Mouse (Mus musculus): ENCODE results near the gene Hip1r.
A peak's percentile ranks its signal among the peaks of the same experiment; 100 is the strongest.

The Hip1r gene

DNA sequence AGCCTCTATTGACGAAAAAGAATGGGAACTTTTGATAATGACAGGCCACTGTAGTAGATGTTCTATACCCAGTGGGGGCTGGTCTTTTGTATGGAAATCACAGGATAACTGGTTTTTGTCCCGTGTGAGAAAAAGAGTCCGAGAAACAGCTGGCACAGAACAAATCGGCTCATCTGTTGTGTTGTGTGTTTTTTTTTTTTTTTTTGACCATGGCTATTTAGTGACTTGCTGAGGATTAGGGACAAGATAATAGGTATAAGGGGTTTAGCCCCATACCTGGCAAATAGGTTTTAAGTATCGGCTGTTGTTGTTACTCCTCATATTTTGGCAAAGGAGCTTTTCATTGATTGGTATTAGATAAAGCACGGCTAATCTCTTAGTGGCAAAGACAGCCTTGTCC lies 975 bp upstream of the Hip1r start:
- no peak for DNase-seq (ENCODE audit: low spot score in 2 of 2)

DNA sequence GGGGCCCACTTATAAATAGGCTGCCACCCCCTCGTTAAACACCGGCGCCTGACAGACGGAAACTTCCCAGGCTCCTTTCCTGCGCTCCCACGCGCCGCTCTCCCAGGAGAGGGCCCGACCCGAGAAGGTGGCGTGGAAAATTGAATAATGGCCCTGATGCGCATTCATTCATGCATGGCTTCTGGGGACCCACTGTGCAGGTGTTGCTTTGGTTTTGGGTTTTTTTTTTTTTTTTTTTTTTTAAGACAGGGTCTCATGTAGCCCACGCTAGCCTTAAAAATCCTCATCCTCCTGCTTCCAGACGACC lies 704 bp downstream of the Hip1r start:
- DNase-seq (ENCODE audit: low spot score in 2 of 2): no peak

DNA sequence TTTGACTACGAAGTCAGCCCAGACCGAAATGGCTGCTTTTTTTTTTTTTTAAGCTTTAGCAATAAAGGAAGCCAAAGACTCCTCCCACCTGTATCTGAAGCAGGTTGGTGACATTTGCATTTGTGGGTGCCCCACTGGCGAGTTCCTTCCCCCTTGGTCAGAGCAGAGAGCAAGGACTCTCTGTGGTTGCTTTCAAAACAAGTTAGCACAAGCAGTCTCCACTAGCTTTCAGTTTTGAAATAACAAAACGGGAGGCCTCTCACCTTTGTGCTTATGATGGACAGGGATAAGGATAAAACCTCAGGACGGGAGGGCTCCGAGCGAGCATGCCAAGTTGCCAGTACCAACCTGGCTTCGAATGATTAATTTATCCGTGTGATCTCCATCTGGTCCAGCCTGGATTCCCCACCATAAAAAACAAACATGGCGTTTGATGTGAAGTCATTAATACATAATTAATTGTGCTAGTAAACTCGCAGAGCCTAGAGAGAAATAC lies 1.2 kb downstream of the Hip1r start:
- no peak for DNase-seq (ENCODE audit: low spot score in 2 of 2)

GRCm38 (mm10) chr5:123975668-123976180 lies 2.3 kb downstream of the Hip1r start:
- no peak for DNase-seq (ENCODE audit: low spot score in 2 of 2)

- DNase-seq (ENCODE audit: low spot score in 2 of 2): no peak
Observed at GRCm38 (mm10) chr5:123977231-123977630, 3.8 kb downstream of the Hip1r start.

- no peak for DNase-seq (ENCODE audit: low spot score in 2 of 2)
Observed at GRCm38 (mm10) chr5:123978131-123978530, 4.7 kb downstream of the Hip1r start.

DNA sequence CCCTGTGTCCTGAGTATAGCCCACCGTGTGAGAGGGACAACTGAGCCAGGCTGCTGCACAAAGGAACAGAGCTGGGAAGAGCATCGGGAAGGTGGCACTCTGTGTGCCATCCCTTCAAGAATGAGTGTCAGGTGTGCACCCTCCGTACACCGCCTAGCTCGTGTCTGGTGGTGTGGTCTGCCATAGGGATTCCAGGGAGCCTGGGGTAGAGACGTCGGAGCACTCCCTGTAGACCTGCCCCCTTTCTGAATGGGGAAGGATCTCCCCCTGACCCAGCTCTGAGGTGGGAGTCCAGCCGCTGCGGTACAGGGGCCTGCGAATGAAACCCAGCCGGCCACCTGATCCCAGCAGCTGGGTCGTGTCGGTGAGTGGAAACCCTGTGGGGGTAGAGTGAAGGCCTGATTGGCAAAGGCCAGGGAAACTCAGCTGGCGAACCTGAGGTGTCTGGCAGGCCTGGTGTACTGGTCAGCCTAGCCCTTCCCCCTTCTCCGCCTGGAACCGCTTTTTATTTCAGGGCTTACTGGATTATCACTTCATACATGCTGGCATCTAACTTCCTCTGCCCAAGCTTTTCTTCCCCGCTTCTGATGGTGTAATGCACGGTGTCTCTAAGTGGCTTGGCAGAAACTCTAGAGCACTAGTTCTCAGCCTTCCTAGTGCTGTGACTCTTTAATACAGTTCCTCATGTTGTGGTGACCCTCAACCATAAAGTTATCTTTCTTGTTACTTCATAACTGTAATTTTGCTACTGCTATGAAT lies 6.0 kb downstream of the Hip1r start:
- no peak for DNase-seq (ENCODE audit: low spot score in 2 of 2)

DNA sequence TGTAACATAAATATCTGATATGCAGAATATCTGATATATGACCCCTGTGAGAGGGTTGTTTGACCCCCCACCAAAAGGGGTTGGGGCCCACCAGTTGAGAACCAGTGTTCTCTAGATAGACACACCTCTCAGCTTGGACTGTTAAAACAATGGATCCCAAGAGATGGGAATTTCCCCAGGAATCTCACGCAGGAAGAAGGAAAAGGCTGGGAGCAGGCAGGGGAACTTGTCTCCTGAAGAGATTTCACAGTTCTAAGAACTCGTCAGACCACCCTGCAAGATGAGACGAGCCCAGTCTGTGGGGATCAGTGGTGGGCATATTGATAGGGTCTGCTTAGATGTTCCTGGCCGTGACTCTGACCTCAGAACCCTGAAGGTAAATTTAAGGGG lies 6.5 kb downstream of the Hip1r start:
- no peak for DNase-seq (ENCODE audit: low spot score in 2 of 2)

- DNase-seq (ENCODE audit: low spot score in 2 of 2): no peak
Observed at GRCm38 (mm10) chr5:123980521-123981249, 7.3 kb downstream of the Hip1r start.

- DNase-seq (ENCODE audit: low spot score in 2 of 2): no peak
Observed at GRCm38 (mm10) chr5:123981250-123981554, 7.8 kb downstream of the Hip1r start.

DNA sequence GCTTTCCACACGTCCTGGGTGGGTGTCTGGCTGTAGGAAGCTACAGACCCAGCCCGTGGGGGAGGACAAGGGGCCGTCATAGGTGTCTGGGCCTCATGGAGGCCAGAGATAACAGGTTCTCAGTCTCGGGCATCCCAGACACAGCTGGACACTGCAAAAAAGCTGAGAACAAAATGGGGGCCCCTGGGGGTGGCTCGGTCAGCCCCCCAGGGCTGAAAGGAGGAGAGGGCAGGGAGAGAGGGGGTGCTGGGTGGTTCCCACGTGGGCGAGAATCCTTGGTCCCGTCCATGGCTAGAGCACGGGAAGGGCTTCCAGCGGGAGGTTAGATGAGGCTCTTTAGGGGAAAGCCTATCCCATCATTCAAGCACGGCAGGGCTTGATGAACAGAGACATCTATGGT lies 9.4 kb downstream of the Hip1r start:
- DNase-seq (ENCODE audit: low spot score in 2 of 2): no peak

GRCm38 (mm10) chr5:123985434-123985833 lies 12.0 kb downstream of the Hip1r start:
- DNase-seq (ENCODE audit: low spot score in 2 of 2): no peak

DNA sequence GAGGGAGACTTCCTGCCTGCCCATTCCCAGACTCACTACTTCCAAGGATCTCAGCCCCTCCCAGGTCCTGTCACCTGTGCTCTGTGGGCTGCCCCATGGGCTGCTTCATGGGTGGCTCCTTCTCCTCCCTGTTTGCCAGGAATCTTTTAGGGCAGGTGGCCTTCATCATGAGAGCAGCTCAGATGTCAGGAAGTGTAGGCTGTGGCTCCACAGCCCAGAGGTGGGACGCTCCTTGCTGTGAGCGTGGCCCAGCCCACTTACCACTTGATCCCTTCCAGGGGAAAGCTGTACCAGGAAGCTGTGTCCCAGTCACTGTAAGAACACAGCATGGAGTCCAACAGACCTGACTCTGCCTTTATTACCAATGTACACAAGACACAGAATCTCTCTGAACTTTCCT lies 13.5 kb downstream of the Hip1r start:
- DNase-seq (ENCODE audit: low spot score in 2 of 2): no peak

DNA sequence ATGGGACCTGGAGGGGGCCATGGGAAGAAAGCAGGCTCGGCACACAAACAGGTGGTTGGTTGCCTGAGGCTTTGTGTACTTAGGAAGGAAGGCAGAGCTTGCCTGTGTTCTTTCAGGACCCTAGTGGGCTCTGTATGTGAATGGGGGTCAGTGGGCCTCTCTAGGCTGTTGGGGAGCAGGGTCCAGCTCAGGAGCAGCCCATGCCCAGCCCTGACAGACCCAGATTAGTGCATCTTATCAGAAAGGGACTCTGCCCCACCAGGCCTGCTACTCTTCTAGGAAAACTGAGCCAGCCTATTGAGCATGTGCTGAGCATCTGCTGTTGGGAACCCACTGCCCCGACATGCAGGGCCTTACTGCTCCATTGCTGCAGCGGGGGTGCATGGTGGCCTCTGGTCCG lies 14.1 kb downstream of the Hip1r start:
- DNase-seq (ENCODE audit: low spot score in 2 of 2): no peak

DNA sequence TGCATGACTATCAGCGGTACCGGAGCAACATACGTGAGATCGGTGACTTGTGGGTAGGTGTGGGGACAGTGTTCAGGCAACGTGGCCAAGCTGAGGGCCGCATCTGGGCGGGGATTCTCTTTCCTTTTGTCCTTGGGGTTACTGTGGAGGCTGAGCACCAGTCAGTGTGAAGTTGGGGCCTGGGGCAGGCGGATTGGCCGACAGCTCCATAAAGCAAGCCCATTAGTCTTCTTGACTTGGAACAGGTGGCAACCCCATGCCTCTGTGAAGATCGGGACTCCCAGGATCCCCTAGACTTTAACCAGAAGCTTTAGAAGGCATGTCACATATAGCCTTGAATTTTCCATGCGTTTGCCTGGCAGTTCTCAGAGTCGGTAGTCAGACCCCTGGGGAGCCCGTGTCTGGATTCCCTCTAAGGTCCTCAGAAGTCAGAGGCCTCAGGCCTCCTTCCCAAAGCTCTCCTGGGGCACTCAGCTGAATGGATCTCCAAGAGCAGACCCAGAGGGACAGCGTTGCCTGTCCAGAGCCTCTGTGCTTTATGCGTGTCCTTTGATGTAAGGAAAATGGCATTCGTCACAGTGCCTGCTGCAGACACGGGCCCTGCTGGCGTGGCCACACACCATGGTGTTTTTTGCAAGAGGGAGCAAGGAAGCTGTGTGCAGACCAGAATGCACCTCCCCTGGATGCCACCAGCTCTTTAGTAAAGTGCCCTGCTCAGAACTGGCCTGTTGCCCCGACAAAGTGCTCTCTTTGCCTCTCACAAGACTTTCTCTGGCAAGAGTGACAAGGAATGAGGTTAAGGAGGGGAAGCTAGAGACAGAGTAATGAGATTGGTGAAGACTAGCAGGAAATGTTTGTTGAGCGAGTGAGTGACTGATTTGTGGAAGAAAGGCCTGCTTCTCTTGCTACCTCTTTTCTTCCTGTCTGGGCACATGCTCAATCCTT lies 16.8 kb downstream of the Hip1r start:
- no peak for DNase-seq (ENCODE audit: low spot score in 2 of 2)

DNA sequence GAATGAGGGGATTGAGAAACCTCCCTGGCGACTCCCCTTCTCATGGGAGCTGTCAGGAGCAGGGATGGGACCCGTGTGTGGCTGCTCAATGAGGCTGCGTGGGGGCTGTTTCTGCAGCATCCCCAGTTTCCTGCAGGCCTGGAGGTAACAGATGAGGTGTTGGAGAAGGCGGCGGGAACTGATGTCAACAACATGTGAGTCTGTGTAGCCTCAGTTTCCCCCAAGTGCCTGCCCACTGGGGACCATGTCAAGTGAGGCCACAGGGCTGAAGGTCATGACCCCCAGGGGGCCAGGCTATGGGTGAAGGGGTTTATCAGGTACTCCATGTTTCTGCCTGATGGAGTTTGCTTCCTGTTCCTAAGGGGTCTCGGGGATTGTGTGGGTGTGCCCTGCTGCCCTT lies 17.9 kb downstream of the Hip1r start:
- DNase-seq (ENCODE audit: low spot score in 2 of 2): no peak

- DNase-seq (ENCODE audit: low spot score in 2 of 2): no peak
Observed at GRCm38 (mm10) chr5:123992193-123992637, 18.8 kb downstream of the Hip1r start.

- DNase-seq (ENCODE audit: low spot score in 2 of 2): peak; percentile 38 to 76
Observed at GRCm38 (mm10) chr5:123992794-123993193, 19.4 kb downstream of the Hip1r start.

DNA sequence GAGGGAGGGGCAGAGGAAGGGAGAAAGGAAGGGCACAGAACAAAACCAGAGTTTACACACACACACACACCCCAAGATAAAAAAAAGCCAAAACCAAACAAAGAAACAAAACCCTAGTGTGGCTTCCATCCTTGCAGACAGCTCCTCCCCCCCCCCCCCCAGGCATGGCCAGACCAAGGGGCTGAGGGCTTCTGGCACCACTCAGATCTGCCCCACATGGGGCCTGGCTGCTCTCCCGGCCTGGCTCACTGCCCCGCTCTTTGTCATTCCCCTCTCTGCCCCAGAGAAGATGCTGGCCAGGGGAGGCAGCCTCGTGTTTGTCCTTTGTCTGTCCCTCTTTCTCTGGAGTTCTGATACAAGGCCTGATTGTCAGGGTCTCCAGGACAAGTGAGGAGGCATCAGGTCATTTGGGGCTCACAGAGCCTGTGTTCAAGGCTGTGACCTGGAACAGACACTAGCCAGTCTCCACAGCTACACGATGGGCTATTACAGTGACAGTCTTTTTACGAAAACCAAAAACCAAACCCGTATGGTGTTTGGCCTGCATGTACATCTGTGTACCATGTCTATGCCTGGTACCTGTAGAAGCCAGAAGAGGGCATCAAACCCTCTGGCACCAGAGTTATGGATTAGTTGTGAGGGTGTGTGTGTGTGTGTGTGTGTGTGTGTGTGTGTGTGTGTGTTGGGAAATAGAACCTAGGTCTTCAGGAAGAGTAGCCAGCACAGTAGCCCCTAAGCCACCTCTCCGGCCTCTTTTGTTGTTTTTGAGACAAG lies 20.0 kb downstream of the Hip1r start:
- DNase-seq (ENCODE audit: low spot score in 2 of 2): no peak

- no peak for DNase-seq (ENCODE audit: low spot score in 2 of 2)
Observed at GRCm38 (mm10) chr5:123994468-123994867, 21.0 kb downstream of the Hip1r start.

DNA sequence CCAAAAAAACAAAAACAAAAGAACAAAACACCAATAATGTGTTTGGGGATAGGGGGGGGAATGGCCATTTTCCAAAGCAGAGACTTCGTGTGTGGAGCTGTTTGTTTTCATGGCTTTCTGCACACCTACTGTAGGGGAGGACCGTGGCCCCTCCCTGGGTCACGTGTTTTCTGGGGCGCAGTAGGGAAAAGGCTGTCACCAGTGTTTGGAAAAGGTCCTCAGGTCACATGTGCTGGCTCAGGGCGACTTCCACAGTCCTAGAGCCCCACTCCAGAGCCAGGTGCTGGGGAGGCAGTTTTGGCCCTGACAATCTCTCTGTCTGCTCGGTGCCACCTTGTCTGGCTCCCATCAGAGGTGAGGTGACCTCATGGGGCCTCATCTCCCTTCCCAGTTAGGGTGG lies 22.0 kb downstream of the Hip1r start:
- no peak for DNase-seq (ENCODE audit: low spot score in 2 of 2)

Data from thymus, postnatal 10 days (tissue).